Mouse (Mus musculus) bone marrow, adult 2 months (tissue): ENCODE data around the gene Erich2.

ENCODE experiments used
- CTCF ChIP-seq: fragments of 200-500 bp; IDR thresholded peaks from 2 replicates; pipeline ENCODE4 v1.5.1; 2011; ENCODE audit warnings: low read length, control low read depth; ENCODE audit not compliant: control insufficient read depth, insufficient read depth
- POLR2A ChIP-seq: fragments of 200-500 bp; IDR thresholded peaks from 2 replicates; pipeline ENCODE4 v1.6.1; 2011; ENCODE audit warnings: low read depth, mild to moderate bottlenecking, control low read depth, low read length, borderline replicate concordance; ENCODE audit not compliant: control insufficient read depth

- TF ChIP-seq CTCF = no peak
- TF ChIP-seq POLR2A = no peak
Measured at GRCm38 (mm10) chr2:70568198-70568941, 59.8 kb downstream of the Erich2 start.
